Mouse (Mus musculus): ENCODE data around the gene Ptpn5. TPM values are rescaled to one million over a fixed set of nuclear protein-coding genes. Genes with fewer than 3 reads are reported as not detected.

Ptpn5 gene
- total RNA-seq, 2 experiments from 2014 or later: 171 to 187 TPM

DNA sequence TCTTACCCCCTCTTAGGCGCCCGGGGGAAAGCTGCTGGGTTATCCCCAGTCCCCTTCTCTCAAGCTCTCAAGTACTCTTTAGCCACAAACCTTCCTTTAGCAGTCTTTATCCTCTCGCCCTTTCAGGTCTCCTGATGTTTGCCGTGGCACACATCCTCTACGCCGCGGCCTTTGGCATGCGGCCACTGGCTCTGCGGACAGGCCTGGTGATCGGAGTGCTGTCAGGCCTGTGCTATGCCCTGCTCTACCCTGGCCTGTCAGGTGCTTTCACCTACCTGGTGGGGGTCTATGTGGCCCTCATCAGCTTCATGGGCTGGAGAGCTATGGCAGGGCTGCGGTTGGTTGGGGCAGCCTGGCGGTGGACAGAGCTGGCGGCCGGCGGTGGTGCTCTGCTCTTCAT lies 80.2 kb downstream of the Ptpn5 start:
- H3K27ac ChIP-seq: no peak overlapping the region
- intact Hi-C loops (cut with DNase I): no loop called here
- DNase-seq (ENCODE audit: extremely low spot score in 1 of 2, low spot score in 2 of 2): no peak
- H3K4me3 ChIP-seq: no peak overlapping the region
- no peak for TF ChIP-seq CTCF (IDR thresholded peaks at IDR 0.05)

DNA sequence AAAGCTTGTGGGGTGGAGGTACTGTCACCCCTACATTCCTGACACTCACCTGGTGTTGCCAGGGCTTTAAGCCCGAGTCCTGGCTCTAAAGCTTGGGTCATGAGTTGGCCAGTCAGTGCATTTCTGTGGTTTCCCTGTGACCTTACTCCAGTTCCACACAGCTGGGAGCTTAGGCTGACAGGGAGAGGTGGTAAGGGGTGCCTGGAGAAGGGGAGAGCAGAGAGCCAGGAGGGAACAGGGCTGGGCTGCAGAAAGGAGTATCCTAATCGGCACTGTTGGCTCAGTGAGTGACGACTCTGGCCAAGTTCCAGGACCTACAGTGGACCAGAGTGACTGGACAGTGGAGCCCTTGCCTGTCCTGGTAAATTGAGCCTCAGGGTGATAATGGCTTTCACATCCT lies 81.2 kb downstream of the Ptpn5 start:
- Histone ChIP-seq H3K4me3 (no peak overlapping the region), H3K27ac (peak overlapping the region; percentile 56; the same call in 1 of the 2 replicates)
- no peak for TF ChIP-seq CTCF (IDR thresholded peaks at IDR 0.05)
- intact Hi-C loops (cut with DNase I): no loop called here
- DNase-seq (ENCODE audit: extremely low spot score in 1 of 2, low spot score in 2 of 2): no peak

DNA sequence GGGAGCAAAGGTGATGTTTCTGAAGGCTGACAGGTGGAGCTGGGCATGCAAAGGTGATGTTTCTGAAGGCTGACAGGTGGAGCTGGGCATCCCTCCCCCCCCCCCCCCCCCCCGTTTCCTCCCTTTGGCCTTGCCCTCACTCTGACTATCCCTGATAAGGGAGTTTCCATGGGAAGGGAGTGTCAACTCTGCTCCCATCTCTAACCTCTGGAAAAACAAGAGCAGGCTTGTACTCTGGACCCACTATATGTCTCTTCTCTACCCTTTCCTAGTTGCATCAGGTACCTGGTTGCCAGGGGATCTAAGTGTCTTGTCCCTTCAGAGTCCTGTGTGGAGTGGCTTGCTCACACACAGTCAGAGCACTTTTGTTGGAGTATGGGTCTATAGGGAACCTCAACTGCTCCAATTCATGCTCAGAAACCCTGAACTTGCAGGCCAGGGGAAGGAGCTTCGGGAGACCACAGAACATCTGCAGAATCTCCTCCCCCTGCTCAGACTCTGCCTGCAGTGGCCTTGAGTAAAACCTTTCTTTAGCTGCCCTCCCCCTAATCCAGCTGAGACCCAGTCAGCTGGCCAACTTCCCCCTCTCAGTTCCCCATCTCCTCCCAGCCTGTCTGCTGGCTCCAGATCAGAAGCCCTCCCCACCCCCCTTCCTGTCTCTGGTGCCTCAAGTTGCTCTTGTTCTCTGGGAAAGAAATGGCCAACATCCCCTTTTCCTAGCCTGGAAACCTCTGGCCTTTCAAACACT lies 81.9 kb downstream of the Ptpn5 start:
- Histone ChIP-seq H3K4me3 (peak overlapping the region; percentile 66), H3K27ac (peak overlapping the region; percentile 97)
- intact Hi-C loops (cut with DNase I): loop anchor here (2.0 kb wide), 1 partner anchor 43 kb away; the partner anchor contains the start of gene Spty2d1
- TF ChIP-seq CTCF (IDR thresholded peaks at IDR 0.05): no peak
- peak in 1 of 2 experiments; percentile 47 for DNase-seq (ENCODE audit: extremely low spot score in 1 of 2, low spot score in 2 of 2)

DNA sequence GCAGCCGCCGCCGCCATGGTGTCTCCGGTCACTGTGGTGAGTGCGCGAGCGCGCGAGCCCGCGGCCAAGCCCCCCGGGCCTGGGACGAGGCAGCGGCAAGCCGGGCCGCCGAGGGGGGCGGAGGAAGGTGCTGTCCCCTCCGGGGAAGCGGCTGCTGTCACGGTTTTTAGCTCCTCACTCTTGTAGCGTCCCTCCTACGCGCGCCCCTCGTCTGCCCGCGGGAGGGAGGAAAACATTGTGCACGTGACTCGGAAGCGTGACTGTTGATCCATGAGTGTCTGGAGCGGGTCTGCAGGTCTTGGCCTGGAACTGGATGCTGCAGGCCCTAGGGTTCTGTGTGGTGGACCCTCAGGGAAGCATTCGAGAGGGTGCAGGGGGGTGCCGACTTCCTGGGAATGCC lies 82.7 kb downstream of the Ptpn5 start:
- TF ChIP-seq CTCF (IDR thresholded peaks at IDR 0.05): no peak
- intact Hi-C loops (cut with DNase I): loop anchor here (2.0 kb wide), 1 partner anchor 42 kb away; the partner anchor contains the start of gene Spty2d1
- peak overlapping the region; percentile 66 for H3K4me3 ChIP-seq
- peak overlapping the region; percentile 97 for H3K27ac ChIP-seq
- peak; percentile 70 to 71 for DNase-seq (ENCODE audit: extremely low spot score in 1 of 2, low spot score in 2 of 2)

DNA sequence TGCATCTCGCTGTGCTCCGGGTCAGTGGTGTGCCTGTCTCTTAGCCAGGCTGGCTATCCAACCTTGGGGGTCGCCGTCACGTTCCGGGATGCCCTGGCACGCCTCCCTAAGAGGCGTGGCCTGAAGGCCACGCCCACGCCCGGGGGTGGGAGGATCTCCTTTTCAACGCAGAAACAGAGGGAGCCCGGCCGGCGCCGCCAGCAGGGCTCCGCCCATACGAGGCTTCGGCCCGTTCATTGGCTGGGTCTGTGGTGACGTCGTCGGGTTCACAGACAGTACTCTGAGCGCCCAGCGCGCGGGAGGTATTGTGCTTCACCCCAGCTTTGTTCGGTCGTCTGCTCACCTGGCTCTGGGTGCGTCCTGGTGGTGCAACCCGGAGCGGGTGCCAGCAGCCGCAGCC lies 83.1 kb downstream of the Ptpn5 start, which contains the start of gene Tmem86a:
Gene Tmem86a (plus strand): TSS at position 236 of the 400 bp plus-strand sequence.
- H3K4me3 ChIP-seq: peak within 1 kb of the TSS; percentile 66
- intact Hi-C loops (cut with DNase I): loop anchor here (2.0 kb wide), 1 partner anchor 42 kb away; the partner anchor contains the start of gene Spty2d1
- DNase-seq (ENCODE audit: extremely low spot score in 1 of 2, low spot score in 2 of 2): peak; percentile 95 to 96
- no peak for TF ChIP-seq CTCF (IDR thresholded peaks at IDR 0.05)
- peak within 1 kb of the TSS; percentile 97 for H3K27ac ChIP-seq

DNA sequence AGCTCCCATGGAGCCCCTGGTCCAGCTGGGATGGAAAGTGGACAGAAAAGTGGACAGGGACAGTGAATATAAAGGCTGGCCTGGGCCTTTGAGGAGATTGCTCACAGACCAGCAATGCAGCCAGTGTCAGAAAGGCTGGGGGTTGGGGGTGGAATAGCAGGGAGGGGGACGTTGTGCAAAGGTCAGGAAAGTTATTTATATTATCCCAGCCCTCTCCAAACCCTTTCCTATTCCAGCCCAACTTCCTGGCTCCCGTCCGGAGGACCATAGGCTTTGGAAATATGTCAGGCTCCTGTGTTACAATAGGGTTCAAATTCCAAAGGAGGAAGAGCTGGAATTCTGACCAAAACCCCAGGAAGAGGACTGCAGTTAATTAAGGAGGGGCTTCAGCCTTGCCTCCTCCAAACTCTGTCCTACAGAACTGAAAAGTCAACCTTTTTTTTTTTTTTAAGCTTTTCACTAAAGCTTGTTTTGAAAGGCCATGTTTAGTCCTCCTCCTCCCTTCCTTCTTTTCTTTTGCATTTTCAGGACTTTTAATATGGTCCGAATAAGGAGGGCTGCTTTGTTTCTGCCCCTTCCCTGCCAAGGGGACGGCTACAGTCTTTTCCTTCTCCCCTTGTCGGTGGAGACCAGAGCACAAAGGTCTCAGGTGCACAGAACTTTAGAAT lies 90.5 kb downstream of the Ptpn5 start:
- intact Hi-C loops (cut with DNase I): no loop called here
- H3K27ac ChIP-seq: no peak overlapping the region
- no peak overlapping the region for H3K4me3 ChIP-seq
- DNase-seq (ENCODE audit: extremely low spot score in 1 of 2, low spot score in 2 of 2): no peak
- TF ChIP-seq CTCF (IDR thresholded peaks at IDR 0.05): no peak

DNA sequence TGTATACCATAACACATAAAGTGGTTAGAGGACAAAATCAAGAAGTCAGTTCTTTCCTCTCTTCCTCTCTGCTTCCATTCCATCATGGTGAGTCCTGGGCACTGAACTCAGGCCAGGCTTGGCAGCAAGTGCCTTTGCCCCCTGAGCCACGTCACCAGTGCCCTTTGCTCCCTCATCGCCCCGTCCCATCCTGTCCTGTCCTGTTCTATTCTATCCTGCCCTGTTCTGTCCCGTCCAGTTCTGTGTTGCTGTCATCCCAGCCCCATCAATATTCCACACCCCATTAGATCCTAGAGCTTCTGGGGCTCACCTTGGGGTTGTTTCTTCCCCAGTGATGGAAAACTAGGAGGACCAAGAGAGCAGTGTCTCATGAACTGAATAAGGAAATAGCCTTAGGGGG lies 91.4 kb downstream of the Ptpn5 start:
- no peak overlapping the region for H3K27ac ChIP-seq
- no peak overlapping the region for H3K4me3 ChIP-seq
- no peak for DNase-seq (ENCODE audit: extremely low spot score in 1 of 2, low spot score in 2 of 2)
- no peak for TF ChIP-seq CTCF (IDR thresholded peaks at IDR 0.05)
- intact Hi-C loops (cut with DNase I): no loop called here

DNA sequence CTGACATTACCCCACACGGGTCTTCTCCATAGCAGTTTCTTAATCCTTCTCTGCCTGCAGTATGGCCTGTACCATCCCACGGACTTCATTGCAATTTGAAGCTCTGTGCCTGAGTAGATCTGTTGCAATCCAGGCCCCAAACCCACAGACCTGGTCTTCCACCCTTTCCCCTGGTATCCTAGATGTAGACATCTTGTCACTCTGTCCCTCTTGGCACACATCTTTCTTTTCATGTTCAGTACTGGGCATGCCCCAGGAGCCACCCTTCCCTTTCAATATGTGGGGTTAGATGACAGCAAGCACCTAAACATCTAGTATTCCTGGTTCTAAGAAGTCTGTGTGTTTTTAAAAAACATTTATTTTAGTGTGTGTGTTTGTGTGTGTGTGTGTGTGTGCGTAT lies 91.8 kb downstream of the Ptpn5 start:
- H3K4me3 ChIP-seq: no peak overlapping the region
- intact Hi-C loops (cut with DNase I): no loop called here
- H3K27ac ChIP-seq: no peak overlapping the region
- no peak for DNase-seq (ENCODE audit: extremely low spot score in 1 of 2, low spot score in 2 of 2)
- TF ChIP-seq CTCF (IDR thresholded peaks at IDR 0.05): no peak

DNA sequence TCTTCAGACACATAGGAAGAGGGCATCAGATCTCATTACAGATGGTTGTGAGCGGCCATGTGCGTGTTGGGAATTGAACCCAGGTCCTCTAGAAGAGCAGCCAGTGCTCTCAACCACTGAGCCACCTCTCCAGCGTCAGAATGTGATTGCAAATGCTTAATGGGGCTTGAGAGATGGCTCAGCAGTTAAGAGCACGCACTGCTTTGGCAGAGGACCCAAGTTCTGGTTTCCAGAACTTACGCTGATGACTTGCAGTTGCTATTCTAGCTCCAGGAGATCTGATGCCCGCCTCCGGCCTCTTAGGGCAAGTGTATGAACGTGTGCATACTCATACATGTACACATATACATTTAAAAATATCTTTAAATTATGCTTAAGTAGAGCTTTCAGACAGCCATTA lies 98.1 kb downstream of the Ptpn5 start:
- Histone ChIP-seq H3K4me3 (no peak overlapping the region), H3K27ac (no peak overlapping the region)
- no peak for DNase-seq (ENCODE audit: extremely low spot score in 1 of 2, low spot score in 2 of 2)
- no peak for TF ChIP-seq CTCF (IDR thresholded peaks at IDR 0.05)
- intact Hi-C loops (cut with DNase I): no loop called here

DNA sequence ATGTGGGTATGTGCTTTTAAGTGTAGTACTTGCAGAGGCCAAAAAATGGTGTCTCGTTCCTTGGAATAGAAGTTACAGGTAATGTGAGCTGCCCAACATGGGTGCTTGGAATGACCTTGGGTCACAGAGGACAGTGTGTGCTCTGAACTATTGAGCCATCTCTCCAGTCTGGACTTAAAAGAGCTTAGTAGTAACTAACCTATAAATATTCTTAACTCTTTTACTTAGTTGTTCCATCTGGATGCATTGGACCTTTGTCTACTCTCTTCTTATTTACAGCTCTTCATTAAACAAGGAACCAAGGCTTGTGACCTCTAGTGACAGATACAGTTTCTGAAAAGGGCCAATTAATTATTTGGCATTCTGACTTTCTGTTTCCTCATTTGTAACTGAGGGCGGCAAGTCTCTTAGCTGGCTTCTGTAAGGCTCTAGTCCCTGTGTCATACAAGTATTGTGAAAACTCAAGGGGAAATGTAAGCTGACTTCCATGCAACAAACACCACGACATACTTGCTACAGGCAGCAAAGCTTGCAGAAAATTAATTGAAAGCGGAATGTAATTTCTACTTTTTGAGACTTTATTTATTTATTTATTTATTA lies 98.6 kb downstream of the Ptpn5 start:
- H3K4me3 ChIP-seq: no peak overlapping the region
- TF ChIP-seq CTCF (IDR thresholded peaks at IDR 0.05): no peak
- no peak overlapping the region for H3K27ac ChIP-seq
- no peak for DNase-seq (ENCODE audit: extremely low spot score in 1 of 2, low spot score in 2 of 2)
- intact Hi-C loops (cut with DNase I): no loop called here

DNA sequence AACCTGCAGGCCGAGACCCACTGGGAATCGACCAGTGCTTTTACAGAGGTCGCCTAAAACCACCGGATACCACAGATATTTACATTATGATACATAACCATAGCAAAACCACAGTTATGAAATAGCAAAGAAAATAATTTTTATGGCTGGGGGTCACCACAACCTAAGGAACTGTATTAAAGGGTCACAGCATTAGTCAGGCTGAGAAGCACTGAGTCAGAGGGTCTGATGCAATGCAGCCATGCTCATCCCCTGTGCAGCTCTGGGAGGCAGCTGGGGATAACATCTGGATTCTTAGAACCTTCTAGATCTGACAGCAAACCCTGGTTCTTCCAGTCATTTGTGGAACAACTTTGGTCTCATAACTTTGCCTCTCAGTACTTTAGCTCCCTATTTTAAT lies 102.1 kb downstream of the Ptpn5 start:
- H3K27ac ChIP-seq: no peak overlapping the region
- no peak overlapping the region for H3K4me3 ChIP-seq
- DNase-seq (ENCODE audit: extremely low spot score in 1 of 2, low spot score in 2 of 2): no peak
- intact Hi-C loops (cut with DNase I): no loop called here
- TF ChIP-seq CTCF (IDR thresholded peaks at IDR 0.05): no peak
